Mouse (Mus musculus) liver, embryonic 16.5 days (tissue): ENCODE results near the gene Gm17617. TPM values are rescaled to one million over a fixed set of nuclear protein-coding genes. Genes with fewer than 3 reads are reported as not detected.
"Not testable (repeated sequence)": the region's sequence is repeated elsewhere in the genome, so short reads cannot be mapped to it uniquely, and the experiment has no call there.

Experiments
- ATAC-seq: fragments of 200-750 bp; cut with Nextera tagmentation; 2 replicates; pipeline ENCODE4 v1.8.0; 2017; ENCODE audit warnings: low read depth, mild to moderate bottlenecking, moderate number of reproducible peaks, moderate library complexity
- H3K27ac ChIP-seq: fragments of 300-500 bp; sonication (generic); 2 replicates; pipeline ENCODE4 v1.5.1; 2014; ENCODE audit warnings: mild to moderate bottlenecking, low read length
- H3K27me3 ChIP-seq: fragments of 300-500 bp; sonication (generic); 2 replicates; pipeline ENCODE4 v1.6.1; 2014; ENCODE audit warnings: low read depth, low read length, mixed read lengths; ENCODE audit not compliant: control insufficient read depth, insufficient read depth
- H3K36me3 ChIP-seq: fragments of 300-500 bp; sonication (generic); 2 replicates; pipeline ENCODE4 v1.6.1; 2014; ENCODE audit warnings: mild to moderate bottlenecking; ENCODE audit not compliant: control insufficient read depth, insufficient read depth
- H3K4me1 ChIP-seq: fragments of 300-500 bp; sonication (generic); 2 replicates; pipeline ENCODE4 v1.6.1; 2014; ENCODE audit warnings: low read depth, low read length, mixed read lengths; ENCODE audit not compliant: control insufficient read depth
- H3K4me2 ChIP-seq: fragments of 300-500 bp; sonication (generic); 2 replicates; pipeline ENCODE4 v1.6.1; 2014; ENCODE audit warnings: low read depth, low read length, mixed read lengths
- H3K4me3 ChIP-seq: fragments of 300-500 bp; sonication (generic); 2 replicates; pipeline ENCODE4 v1.5.1; 2014; ENCODE audit warnings: low read depth, mild to moderate bottlenecking, low read length
- H3K9ac ChIP-seq: fragments of 300-500 bp; sonication (generic); 2 replicates; pipeline ENCODE4 v1.6.1; 2014; ENCODE audit warnings: low read depth, low read length
- H3K9me3 ChIP-seq: fragments of 300-500 bp; sonication (generic); replicated peaks from 2 replicates; pipeline ENCODE4 v1.6.1; 2016; ENCODE audit warnings: low read length; ENCODE audit not compliant: control insufficient read depth
- whole genome bisulfite sequencing: fragments of 180-500 bp; shearing (Covaris S2); extraction: QIAGEN DNeasy Blood & Tissue Kit; methylation state at CpG from one replicate; pipeline ENCODE4 v1.1.7; 2014; ENCODE audit not compliant: insufficient replicate concordance; 5-methylcytosine and 5-hydroxymethylcytosine counted together
- polyA plus RNA-seq: library from polyadenylated mRNA; unstranded; fragments of >200 nt; fragmentation: Nextera tagmentation; extraction: Ambion mirVana; gene quantifications from 2 replicates; pipeline ENCODE4 v1.2.1, GENCODE M21; 2015

The Gm17617 gene
- polyA plus RNA-seq, 1 experiment from 2014 or later = not detected

DNA sequence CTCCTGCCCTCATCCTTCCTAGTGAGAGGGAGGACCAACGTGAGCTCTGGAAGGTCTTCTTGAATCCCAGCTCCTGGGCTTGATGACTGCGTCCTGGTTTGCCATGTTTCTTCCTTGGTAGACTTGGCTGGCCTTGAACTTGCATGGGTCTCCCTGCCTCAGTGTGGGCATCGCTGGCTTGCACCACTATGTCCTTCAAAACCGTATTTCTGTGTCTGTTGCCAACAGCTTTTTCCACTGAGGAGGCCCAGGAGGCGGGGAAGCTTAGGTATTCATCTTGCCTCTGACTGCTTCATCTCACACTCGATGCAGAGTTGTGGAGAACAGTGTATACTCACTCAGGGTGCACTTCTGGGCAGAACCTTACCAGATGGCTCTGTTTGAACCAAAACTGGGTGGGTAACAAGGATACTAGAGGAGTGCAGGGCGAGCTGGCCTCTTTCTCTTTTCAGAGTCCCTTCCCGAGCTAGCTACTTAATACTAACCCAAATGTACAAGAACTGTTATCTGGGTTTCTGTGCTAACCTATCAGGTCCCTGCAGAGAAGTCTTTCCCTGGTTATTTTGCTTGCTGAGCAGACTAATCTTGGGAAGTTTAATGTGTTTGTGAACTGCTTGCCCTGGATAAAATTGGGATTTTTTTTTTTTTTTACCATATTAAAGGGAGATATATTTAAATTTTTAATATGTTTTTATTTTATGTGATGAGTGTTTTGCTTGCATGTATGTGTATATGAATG, 27.2 kb downstream of the Gm17617 start:
- Histone ChIP-seq H3K4me3 (peak overlapping the region; percentile 87), H3K4me2 (peak overlapping the region; percentile 82), H3K36me3 (no peaks in the 10 kb centered on the region; the same call in 1 of the 2 replicates), H3K4me1 (peaks cover 14% of the 10 kb centered on the region), H3K27me3 (no peaks in the 10 kb centered on the region), H3K27ac (peak overlapping the region; percentile 76), H3K9me3 (no peaks in the 10 kb centered on the region), H3K9ac (peak overlapping the region; percentile 83)
- no peak for ATAC-seq
- WGBS = 8% methylated on average over 8 of the region's 8 CpGs

- no peaks in the 10 kb centered on the region; the same call in 1 of the 2 replicates for H3K36me3 ChIP-seq
- peaks cover 17% of the 10 kb centered on the region for H3K4me1 ChIP-seq
- WGBS = under 1% methylated on average over 62 of the region's 66 CpGs
- peak within 1 kb of the TSS; percentile 76 for H3K27ac ChIP-seq
- ATAC-seq = peak; percentile 93
- no peaks in the 10 kb centered on the region for H3K9me3 ChIP-seq
- H3K4me3 ChIP-seq = peak within 1 kb of the TSS; percentile 87
- no peaks in the 10 kb centered on the region for H3K27me3 ChIP-seq
- peak within 1 kb of the TSS; percentile 82 for H3K4me2 ChIP-seq
- peak within 1 kb of the TSS; percentile 83 for H3K9ac ChIP-seq
Measured at GRCm38 (mm10) chr13:55105045-55105952, 28.0 kb downstream of the Gm17617 start, which contains the start of gene Zfp346. Gene Zfp346, plus strand, starts transcription at chr13:55105311.

DNA sequence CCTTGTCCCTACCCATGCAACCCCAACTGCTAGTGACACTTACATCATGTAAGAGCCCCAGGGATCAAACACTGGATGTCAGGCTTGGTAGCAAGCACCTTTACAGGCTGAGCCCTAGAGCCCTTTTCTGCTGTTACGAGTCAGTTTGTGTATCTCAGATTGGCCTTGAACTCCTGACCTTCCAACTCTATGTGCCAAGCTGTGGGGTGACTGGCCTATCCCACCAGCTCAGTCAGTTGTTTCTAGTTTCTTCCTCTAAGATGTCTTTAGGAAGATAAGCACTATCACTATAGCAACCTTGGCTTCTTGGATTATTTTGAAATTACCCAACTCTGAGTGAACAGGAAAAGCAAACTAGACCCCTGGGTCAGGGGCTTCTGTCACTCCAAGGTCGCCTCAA, 30.0 kb downstream of the Gm17617 start:
- ATAC-seq = no peak
- no peak overlapping the region for H3K4me2 ChIP-seq
- H3K27me3 ChIP-seq = no peaks in the 10 kb centered on the region
- no peak overlapping the region for H3K9ac ChIP-seq
- H3K9me3 ChIP-seq = no peaks in the 10 kb centered on the region
- H3K4me1 ChIP-seq = peaks cover 24% of the 10 kb centered on the region
- H3K36me3 ChIP-seq = no peaks in the 10 kb centered on the region; the same call in 1 of the 2 replicates
- 49% methylated on average over 2 of the region's 2 CpGs for WGBS
- H3K27ac ChIP-seq = no peak overlapping the region
- H3K4me3 ChIP-seq = no peak overlapping the region

DNA sequence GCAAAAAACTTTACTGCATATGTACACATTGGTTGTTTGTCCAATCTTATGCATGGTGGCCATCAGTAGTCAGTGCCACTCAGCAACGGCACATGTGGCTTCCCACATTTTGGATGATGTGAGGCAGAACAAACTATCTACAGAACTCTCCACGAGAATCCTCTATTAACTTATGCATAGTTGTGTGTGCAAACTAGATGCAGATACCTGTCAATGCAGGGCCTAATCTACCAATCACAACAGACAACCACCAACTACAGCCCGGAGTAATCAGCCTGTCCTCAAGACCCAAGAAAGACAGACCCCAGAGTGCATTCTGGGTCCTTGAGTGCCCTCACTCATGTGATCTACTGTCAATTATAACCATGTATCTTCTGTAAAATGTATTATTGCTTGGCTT, 31.0 kb downstream of the Gm17617 start:
- WGBS = 80% methylated on average over 3 of the region's 3 CpGs
- no peaks in the 10 kb centered on the region for H3K27me3 ChIP-seq
- no peaks in the 10 kb centered on the region for H3K9me3 ChIP-seq
- H3K9ac ChIP-seq = no peak overlapping the region
- no peak overlapping the region for H3K4me3 ChIP-seq
- ATAC-seq = no peak
- peaks cover 24% of the 10 kb centered on the region for H3K4me1 ChIP-seq
- no peaks in the 10 kb centered on the region for H3K36me3 ChIP-seq
- no peak overlapping the region for H3K27ac ChIP-seq
- H3K4me2 ChIP-seq = no peak overlapping the region

DNA sequence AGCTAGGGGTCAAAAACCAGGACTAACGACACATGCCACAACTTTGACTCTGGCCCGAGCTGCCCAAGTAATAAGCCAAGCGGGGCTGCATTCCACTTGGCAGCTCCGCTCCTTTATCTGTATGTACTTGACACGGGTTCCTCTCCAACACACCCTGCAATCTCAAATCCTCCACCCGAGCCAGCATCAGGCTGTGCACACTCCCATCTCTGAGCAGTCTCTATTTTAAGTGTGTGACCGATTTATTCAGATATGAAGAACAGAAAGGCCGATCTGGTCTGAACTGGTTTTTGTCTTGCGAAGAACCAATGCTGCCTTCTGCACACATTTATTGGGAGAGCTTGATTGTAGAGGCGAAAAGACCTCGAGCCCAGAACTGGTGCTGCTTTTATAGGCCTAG, 31.7 kb downstream of the Gm17617 start:
- H3K9me3 ChIP-seq = no peaks in the 10 kb centered on the region
- H3K9ac ChIP-seq = no peak overlapping the region
- no peaks in the 10 kb centered on the region for H3K27me3 ChIP-seq
- no peaks in the 10 kb centered on the region for H3K36me3 ChIP-seq
- ATAC-seq = no peak
- H3K4me1 ChIP-seq = peaks cover 20% of the 10 kb centered on the region
- no peak overlapping the region for H3K27ac ChIP-seq
- no peak overlapping the region for H3K4me2 ChIP-seq
- WGBS = 87% methylated on average over 11 of the region's 11 CpGs
- H3K4me3 ChIP-seq = no peak overlapping the region

- no peaks in the 10 kb centered on the region for H3K9me3 ChIP-seq
- H3K9ac ChIP-seq = peak within 1 kb of the TSS; percentile 96
- H3K27me3 ChIP-seq = no peaks in the 10 kb centered on the region
- H3K4me1 ChIP-seq = peaks cover 13% of the 10 kb centered on the region
- H3K4me2 ChIP-seq = peak within 1 kb of the TSS; percentile 79
- peak within 1 kb of the TSS; percentile 95 for H3K4me3 ChIP-seq
- WGBS = under 1% methylated on average over 81 of the region's 81 CpGs
- H3K27ac ChIP-seq = peak within 1 kb of the TSS; percentile 90
- peak; percentile 84 for ATAC-seq
- no peaks in the 10 kb centered on the region for H3K36me3 ChIP-seq
Measured at GRCm38 (mm10) chr13:55099726-55100478, 33.4 kb downstream of the Gm17617 start, which contains the start of gene Uimc1. Gene Uimc1, minus strand, starts transcription at chr13:55100300.

- peak; percentile 4; the same call in 1 of the 2 replicates for ATAC-seq
- Histone ChIP-seq H3K4me3 (peak overlapping the region; percentile 95), H3K4me2 (peak overlapping the region; percentile 79), H3K9me3 (no peaks in the 10 kb centered on the region), H3K4me1 (peaks cover 10% of the 10 kb centered on the region), H3K27me3 (no peaks in the 10 kb centered on the region), H3K27ac (peak overlapping the region; percentile 90), H3K9ac (peak overlapping the region; percentile 96), H3K36me3 (no peaks in the 10 kb centered on the region)
- 16% methylated on average over 20 of the region's 20 CpGs for WGBS
Measured at GRCm38 (mm10) chr13:55099066-55099725, 34.2 kb downstream of the Gm17617 start.

- H3K27ac ChIP-seq, H3K9ac ChIP-seq, H3K9me3 ChIP-seq, ATAC-seq, H3K4me1 ChIP-seq, H3K27me3 ChIP-seq, H3K36me3 ChIP-seq, H3K4me2 ChIP-seq, H3K4me3 ChIP-seq: not testable (repeated sequence)
- WGBS = 74% methylated on average over 3 of the region's 3 CpGs
Measured at GRCm38 (mm10) chr13:55097841-55098240, 35.5 kb downstream of the Gm17617 start.
